Mouse (Mus musculus) regulatory T cell (primary cell): ENCODE results near the gene Chst3.
"Not testable (repeated sequence)": the region's sequence is repeated elsewhere in the genome, so short reads cannot be mapped to it uniquely, and the experiment has no call there.

ENCODE experiments used
- in situ Hi-C: fragments of 300-600 bp; cut with MboI, MseI; formaldehyde crosslinking; loops from one replicate; pipeline ENCODE4 v1.15.1; 2025; ENCODE audit warnings: high pct_unique_total_duplicates

The Chst3 gene

DNA sequence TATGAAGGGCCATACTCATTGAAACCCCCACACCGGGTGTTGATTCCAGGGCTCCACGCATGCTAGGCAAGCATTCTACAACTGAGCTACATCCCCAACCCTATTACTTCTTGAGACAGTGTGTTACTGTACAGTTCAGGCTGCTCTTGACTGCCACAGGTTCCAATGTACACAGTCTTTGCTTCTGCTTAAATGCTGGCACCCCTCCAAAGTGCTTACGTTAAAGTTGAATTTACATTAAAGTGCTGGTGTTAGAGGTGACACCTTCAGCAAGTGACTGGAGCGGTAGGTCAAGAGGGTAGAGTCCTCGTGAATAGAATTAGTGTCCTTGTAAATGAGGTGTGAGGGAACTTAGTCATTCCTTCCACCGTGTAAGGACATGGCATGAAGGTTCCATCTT is 19.7 kb downstream of the Chst3 start:
- in situ Hi-C loops, result no loop called here

DNA sequence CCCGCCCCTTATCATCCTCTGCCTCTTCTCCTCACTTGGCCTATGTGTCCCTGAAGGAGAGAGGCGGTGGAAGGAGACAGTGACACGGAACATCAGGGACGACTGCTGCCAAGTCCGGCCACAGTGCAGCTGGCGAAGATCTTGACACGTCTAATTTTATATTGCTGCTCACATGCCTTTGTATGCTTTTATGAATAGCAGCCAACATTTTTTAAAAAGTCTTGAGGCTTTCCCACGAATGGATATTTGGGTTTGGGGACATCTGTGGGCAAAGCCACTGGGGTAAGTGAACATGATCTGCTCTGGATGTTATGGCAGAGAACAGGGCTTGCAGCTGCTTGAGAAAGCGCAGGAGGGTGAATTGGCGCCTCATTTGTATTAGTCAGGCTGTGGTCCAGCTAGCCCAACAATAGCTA is 21.6 kb downstream of the Chst3 start:
- in situ Hi-C loops, result no loop called here

DNA sequence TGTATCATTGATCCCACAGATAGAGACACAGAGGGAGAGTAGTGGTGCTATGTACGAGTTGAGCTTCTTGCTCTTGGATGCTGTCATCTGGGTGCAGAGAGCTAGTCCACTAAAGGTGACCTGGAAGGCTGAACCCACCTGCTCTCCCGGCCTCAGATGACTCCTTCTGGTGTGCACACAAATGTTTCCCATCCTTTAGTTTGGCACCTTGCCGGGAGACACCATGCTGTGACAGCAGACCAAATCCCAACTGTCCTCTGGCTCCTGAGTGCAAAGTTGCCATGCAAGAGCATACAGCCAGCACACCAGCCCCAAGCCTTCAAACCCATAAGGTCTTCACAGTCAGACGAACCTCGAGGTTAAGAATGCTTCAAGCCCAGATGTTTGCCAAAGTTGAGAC is 22.1 kb downstream of the Chst3 start:
- in situ Hi-C loops, result no loop called here

DNA sequence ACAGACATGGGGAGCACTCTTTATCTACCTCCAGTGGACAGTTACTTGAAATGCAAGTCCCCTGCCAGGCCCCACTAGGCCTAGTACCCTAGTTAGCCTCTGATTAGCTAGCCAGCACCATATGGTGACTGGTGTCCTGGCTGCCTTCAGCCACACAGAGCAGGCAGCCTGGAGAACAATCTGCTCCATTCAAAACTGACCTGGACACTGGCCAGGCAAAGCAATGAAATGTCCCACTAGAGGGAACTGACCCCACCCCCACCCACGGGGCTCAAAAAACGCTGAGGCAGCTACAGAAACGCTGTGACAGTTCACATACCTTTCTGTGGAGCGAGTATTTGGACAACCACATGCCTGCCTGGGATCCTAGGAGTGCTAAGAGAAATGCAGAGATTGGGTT is 24.0 kb downstream of the Chst3 start:
- in situ Hi-C loops, result no loop called here

DNA sequence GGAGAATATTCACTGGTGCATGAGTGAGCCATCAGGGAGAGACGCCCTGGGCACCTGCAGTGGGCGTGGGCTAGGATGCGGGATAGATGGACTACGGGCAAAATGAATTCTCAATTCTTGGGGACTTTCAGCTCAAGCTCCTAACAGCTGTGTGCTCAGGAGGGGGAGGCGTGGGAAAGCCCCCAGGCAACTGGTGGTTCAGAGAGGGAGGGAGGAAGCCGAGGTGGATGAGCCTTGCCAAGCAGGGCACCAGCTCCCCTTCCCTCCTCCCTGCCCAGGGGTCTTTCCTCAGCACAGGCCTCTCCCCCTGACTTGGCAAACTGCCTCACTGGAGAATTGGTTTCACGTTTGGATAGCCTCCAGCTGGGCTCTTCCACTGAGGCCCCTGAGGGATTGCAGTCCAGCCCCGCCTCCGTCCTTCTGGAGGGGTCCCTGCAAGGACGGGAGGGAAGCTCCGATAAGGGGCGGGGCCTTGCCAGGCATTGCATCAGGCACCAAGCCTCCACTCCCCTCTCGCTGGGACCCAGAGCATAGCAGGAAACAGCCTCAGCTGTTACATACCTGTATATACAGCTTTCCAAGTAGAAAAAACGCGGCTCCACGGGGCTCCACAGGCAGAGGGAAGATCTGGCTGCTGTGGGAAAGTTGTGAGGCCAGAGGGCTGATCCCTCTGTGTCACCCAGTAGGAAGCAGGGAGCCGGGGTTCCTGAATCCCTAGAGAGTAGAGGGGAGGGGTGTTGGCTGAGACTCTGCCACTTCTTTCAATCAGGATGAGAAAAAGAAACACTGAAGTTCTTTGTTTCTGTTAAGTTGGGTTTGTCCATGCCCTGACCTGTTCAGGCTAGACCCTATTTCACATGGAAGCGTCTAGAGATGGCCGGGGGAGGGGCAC is 25.3 kb downstream of the Chst3 start:
- in situ Hi-C loops, result no loop called here

DNA sequence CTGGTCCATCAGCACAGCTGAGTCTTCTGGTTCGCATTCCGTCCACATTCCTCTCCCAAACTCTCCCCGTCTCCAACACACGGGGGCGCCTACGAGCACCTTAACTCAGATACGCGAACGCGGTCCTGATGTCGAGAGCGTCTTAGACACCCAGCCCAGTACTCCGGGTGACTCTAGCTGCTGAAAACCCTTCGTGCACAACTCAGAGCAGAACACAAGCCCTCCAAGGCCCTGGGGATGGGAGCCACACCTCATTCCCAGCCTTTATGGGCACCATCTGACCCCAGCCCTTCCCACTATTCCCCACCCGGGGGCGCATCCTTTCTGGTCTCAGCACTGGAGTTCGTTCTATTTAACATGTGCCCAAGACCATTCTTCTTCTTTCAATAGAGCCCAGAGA is 27.3 kb downstream of the Chst3 start:
- in situ Hi-C loops, result no loop called here

DNA sequence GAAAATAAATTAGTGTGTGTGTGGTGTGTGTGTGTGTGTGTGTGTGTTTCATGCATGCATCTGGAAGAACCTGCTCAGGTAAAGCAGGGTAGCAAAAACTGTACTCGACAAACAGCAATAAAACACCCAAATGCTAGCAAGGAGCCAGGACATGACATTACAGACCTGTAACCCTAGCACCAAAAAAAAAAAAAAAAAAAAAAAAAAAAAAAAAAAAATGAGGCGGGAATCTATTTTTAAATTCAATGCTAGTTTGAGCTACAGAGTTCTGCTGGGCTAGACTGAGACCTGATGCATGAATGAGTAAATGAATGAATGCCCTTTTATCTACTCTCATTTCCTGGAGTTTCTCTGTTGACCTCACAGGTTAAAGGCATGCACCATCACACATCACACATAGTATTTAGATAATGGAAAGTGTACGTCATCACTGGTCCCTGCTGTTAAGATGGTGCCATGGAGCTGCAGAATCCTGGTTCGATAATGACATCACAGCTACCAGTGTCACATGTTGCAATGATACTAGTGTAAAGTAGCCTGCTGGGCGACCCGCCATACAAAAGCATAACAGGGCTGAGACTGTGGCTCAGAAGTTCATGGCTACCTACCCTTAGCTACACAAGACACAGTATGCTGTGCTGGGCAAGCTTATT is 29.4 kb downstream of the Chst3 start:
- in situ Hi-C loops, result loop anchor here (5.0 kb wide), 1 partner anchor 42 kb away; no protein-coding TSS in a partner anchor

DNA sequence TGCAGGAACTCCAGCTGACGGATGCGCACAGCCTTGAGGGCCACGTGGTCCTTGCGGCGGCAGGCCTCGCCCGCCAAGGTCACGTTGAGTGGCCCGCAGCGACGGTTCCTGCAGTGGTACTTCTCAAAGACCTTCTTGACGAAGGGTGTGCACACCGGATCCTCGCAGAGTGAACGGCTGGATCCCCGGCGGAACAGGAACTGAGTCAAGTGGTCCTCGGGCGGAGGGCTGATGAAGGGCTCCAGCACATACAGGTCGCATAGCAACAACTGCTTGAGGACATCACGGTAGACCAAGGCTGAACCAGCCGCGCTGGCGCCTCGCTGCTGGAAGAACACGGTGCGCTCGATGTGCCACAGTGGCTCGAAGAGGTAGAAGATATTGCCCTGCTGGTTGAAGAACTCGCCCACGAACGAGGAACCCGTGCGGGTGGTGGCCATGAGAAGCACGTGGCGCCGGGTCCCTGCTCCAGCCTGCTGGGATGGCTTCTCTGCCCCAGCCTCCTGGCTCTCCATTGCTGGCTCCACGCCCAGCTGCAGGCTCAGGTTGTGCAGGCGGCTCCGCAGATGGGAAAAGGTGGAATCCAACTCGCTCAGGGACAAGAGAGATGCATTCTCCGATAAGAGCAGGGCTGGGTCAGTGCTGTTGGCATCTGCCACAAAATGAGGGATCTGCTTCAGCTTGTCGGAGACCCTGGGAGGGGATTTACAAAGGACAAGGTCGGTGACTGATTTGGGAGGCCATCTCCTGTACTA is 32.7 kb downstream of the Chst3 start:
- in situ Hi-C loops, result loop anchor here (5.0 kb wide), 1 partner anchor 39 kb away; no protein-coding TSS in a partner anchor

DNA sequence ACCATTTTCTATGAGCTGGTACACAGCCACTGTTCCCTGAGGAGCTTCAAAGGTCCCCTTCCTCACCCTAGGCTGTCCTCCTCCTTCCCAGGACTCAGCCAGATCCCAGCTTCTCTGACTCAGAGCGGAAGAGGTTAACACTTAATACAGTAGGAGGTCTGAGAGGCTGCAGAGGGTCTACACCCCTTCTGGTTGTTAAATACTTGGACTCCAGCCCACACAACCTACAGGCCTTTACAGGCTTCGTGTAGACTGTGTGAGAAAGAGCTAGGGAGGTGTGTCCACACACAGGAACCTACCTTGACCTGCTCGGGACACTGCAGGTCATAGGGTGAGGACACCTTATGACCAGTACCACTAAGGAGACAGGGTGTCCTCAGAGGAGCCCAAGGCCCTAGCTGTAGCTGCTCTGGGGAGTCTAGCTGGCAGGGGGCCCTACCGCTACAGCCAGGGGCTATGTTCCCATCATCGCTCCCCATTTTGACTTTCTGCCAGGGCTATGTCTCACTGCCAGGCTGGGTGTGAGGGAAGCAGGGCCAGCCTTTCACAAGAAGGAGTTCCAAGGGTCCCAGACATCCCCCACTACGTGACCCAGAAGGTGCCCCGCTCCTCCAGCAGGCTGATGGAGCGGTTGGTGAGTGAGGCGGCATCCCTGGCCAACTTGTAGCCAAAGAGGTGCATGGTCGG is 33.9 kb downstream of the Chst3 start:
- in situ Hi-C loops, result loop anchor here (5.0 kb wide), 1 partner anchor 38 kb away; no protein-coding TSS in a partner anchor

DNA sequence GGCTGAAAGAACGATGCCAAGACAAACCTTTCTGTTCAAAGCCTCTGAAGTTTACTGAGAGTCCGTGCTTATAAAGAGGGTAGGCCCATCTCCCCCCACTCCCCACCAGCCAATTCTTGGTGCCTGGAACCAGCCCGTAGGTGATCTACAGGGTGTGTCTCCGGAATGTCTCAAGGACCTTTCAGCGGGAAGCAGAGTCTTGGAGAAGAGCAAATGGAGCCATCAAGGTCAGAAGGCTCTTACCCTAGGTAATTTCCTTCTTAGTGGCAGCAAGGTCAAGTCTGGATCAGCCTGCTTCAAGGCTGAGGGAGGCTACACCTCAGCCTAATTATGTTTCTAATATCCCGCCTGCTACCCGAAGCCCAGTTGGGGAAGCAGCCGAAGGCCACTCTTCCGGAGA is 43.8 kb downstream of the Chst3 start:
- in situ Hi-C loops, result not testable (repeated sequence)

DNA sequence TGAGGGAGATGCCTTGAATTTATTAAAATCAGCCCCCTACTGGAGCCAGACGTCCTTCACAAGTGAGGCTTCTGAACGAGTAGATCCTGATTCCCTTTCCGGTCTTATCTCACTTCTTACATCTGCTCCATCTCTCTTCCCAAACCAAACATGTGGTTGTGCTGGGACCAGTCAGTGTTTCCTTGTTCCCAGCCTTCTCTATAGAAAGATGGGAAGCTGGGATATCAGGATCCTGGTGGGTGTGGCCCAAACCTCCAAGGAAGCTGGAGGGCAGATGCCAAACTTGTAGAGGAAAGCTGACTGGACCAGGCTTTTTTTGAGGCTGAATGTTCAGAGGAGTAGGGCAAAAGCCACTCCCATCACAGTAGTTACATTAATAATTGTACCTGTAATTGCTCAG is 44.6 kb downstream of the Chst3 start:
- in situ Hi-C loops, result no loop called here

DNA sequence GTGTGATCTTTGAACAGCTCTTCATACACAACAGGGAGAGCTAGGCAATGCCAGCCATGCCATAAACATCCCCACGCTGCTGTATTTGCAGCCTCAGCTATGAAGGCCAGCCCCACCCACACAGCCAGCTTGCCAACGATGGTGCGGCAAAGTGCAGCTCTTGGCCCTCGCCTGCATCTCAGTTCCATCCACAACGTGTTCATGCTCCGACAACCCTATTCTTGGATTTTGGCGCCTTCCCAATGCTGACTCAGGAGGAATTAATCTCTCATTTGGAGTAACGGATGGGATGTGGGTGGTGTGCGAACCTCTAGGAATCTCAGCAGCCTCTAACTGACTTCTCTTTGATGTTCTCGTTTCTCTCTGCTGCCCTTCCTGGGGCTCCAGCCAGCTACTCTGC is 46.0 kb downstream of the Chst3 start:
- in situ Hi-C loops, result no loop called here

DNA sequence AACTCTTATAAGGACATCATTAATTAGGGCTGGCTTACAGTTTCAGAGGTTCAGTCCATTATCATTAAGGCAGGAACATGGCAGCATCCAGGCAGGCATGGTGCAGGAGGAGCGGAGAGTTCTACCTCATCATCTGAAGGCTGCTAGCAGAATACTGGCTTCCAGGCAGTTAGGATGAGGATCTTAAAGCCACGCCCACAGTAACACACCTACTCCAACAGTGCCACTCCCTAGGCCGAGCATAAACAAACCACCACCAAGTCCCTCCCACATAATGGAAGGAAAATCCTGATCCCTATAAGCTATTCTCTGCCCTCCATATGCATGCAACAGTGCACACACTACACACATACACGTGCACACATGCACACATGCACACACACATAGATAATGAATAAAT is 46.8 kb downstream of the Chst3 start:
- in situ Hi-C loops, result no loop called here

DNA sequence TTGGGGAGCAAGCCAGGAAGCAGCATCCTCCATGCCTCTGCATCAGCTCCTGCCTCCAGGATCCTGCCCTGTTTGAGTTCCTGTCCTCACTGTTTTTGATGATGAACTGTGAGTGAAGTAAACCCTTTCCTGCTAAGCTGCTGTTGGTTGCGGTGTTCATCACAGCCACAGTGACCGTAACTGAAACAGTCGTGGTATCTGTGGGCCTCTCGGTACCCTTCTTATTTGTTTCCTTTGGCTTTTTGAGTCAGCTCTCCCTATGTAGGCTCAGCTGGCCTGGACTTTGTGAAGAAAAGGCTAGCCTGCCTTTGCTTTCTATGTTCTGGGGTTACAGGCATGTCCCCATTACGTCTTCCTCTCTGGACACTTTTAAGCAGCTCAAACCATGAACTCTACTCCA is 47.7 kb downstream of the Chst3 start:
- in situ Hi-C loops, result no loop called here

DNA sequence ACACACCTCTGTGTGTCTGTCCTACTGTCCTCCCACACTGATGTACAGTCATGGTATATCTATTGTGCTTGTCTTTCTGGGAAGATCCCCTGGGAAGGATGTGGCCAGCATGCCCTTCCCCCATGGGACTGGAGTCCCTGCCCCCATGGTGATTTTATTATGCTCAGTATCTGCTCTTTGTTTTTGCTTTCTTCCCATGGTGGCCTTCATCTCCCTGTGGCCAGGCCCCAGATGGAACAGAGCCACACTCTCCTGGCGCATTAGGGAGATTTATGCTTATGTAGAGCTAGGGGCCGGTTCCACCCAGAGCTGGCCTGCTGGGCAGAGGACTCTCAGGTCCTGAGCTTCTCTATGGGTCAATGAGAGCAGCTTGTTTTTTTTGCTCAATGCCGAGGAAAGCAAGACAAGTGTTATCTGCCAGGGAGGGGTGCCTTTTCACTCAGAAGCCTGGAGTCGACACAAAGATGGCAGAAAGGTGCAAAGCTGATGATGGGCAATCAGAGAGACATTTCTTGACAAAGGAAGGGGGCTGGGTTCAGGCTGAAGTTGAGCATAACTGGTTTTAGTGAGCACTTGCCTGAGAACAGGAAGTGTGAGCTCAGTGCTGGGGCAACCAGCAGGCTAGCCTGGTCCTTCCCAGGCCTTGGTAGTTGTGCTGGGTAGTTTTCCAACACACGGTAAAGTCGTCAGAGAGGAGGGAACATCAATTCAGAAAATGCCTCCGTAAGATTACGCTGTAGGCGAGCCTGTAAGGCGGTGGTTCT is 48.6 kb downstream of the Chst3 start:
- in situ Hi-C loops, result no loop called here

DNA sequence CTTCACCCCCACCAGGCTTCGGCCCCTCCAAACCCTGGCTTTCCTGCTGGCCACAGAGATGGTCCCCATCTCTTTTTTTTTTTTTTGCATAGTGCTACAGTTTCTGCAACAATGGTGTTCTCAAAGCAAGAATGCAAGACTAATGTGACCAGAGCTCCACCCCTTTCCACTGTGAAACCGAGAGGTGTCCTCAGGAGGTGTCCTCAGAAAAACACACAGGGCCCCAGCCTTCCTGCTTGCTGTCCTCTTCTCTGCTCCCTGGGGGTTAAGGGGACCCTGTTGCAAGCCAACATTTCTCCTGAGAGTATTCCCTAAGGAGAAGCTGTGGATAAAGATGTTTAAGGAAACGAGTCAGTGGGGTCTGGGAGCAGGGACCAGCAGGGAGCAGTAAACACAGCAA is 50.1 kb downstream of the Chst3 start:
- in situ Hi-C loops, result no loop called here

DNA sequence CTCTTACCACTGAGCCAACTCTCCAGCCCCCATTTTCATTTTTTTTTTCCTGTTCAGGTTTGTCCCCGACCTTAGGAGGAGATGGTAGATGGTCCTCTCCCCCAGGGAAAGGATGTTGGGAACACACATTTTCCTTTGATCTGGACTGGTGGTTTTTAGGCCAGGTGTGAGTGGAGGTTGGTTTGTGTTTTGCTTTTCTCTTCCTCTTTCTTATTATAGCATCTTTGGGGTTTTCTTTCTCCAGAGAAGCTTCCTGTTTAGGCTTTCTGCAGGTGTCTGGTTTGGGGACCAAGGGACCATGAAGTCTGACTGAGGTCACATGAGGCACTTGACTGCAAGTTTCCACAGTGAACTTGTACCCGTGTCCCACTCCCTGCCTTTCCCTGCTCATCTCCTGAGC is 50.8 kb downstream of the Chst3 start:
- in situ Hi-C loops, result no loop called here

DNA sequence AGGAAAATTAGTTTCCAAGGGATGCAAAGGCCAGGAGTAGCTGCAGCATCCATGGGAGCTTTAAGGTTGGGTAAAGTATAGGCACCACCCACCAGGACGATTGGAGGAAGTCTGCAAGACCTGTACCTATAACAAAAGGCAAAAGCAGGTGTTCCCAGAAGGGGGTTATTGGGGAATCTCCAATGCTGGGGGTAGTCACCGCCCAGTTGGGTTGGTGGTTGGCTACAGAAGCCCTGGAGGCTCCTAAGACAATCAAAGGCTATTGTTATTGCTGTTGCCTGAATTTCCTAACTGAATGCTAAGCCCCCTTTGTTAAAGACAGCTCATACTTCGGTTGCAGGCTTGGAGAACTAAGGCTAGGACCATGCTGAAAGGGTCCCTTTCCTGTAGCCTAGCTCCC is 53.0 kb downstream of the Chst3 start:
- in situ Hi-C loops, result no loop called here

DNA sequence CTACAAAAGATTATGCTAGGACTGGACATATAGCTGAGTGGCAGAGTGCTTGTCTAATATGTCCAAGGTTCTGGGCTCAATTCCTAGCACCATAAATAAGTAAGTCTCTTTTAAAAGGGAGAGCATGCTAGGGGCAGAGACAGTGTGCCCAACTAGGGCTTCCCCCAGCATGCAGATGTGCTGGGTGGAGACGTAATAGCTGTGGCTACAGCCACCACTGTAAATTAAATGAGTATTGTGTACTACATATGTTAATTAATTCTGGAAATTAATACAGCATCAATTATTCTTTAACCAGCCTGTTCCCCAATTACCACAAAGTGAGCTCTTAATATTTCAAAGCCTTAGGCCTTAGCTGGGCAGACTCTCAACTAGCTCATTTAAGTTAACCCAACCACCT is 54.2 kb downstream of the Chst3 start:
- in situ Hi-C loops, result no loop called here

DNA sequence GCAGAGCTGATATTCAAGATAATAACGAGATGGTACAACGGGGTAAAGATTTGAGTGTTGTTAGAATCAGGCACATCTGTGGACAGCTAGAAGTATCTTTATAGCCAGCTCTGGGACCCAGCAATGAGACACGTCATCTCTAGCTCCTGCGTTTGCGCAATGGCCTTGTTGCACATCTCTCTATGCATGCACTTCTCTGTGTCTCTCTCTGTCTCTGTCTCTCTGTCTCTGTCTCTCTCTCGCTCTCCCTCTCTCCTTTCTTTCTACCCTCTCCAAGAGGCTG is 56.1 kb downstream of the Chst3 start:
- in situ Hi-C loops, result no loop called here
